Mouse (Mus musculus): ENCODE data around the gene Esam.

The Esam gene

DNA sequence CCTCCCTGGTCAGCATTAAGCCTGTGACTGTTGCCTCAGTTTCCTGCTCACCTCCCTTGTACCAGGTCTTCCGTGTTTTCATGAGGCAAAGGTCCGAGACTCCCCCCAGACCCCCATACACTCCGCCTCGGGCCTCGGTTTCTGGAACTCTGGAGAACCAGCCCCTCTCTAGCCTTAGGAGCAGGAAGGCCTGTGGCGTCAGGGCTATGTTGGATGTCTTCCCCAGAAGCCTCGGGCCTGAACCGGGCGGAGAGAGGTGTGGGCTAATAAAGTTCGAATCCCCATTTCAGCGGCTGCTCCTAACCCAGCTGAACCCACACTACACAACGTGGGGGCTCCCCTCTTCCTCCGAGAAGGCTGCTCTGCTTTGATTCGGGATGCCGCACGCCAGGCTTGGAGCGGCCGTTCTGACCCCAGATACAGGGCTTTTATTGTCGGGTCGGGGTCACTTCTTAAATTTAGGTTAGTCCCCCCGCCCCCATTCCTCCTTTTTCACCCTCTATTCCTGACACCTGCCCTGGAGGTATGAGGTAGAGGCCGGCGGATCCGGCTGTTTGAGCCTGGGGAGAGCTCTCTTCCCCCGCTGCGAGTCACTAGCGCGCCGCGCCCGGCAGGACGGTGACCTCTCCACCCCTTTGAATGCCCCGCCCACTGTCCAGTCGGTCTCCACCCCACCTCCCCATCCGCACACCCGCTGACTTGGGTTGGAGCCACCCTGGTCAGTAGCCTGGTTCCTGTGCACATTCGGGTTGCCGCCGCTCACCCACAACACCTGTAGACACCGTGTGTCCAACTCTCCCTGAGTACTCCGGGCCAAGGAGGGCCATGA is at the start of gene Esam:
TSS of gene Esam (plus strand) at position 683 of the 829 bp plus-strand sequence.
- in situ Hi-C loops (cut with MboI), result no loop called here

DNA sequence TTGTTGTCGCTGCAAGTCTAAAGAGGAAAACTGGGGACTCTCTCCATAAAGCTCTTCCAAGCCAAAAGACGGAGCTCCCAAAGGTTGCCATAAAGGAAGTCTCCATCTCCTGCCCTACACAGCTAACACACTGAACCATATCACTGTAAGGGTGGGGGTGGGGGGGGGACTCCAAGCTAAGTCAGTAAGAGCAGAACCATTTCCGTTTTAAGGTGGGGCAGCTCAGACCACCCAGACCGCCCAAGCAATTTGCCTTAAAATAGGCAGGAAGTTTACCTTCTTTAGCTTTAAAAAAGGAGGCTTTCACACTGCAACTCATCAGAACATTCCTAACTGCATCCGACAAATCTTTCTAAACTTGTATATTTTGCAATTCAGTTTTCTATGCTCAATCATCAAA is 42.7 kb upstream of the Esam start:
- in situ Hi-C loops (cut with MboI), result no loop called here

DNA sequence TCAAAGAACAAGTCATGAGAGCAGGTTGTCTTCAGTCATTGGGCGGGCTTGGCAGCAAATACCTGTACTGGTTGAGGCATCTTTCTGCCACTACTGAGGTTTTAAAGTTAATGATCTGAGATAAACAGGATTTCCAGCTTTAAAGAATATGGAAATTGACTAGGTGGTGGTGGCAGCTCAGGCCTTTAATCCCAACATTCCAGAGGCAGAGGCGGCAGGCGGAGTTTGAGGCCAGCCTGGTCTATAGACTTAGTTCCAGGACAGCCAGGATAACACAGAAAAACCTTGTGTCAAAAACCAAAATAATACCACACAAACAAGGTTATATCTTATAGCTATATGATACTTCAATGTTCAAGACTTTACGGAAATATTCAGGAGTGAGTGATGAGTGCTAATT is 39.8 kb upstream of the Esam start:
- in situ Hi-C loops (cut with MboI), result no loop called here

DNA sequence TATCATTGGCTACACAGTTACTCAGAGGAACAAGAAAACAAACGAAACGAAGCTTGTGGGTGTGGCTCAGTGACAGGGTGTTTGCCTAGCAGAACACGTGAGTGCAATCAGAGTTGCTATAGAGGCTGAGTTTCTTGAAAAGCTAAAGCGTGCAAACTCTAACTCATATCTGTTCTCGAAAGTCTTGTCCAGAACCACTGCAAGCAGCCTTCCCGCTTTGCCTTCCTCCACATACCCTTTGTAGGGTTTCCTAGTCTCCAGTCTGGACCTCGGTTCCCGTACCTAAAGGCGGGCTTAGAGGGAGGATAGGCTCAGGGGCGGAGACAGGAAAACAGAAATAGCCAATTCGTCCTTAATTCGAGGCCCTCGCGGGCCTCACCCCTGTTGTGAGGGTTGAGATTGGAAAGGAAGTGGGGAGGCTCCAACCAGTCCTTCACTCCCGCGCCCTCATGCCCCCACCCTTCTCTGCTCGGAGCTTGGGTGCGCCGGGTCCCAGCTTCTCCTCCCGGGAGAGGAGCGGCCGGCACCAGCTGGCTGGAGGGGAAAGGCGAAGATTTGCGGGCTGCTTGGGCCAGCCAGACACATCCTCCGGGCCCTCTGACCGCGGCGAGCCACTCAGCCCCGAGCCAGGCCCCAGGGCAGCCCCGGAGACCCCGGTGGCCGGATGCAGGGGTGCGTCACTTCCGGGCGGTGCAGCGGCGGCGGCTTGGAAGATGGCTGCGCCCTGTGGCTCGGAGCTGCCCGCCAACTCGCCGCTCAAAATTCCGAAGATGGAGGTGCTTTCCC is 39.1 kb upstream of the Esam start, which contains the start of gene Msantd2:
TSS of gene Msantd2 (plus strand) at position 709 of the 786 bp plus-strand sequence.
- in situ Hi-C loops (cut with MboI), result no loop called here

DNA sequence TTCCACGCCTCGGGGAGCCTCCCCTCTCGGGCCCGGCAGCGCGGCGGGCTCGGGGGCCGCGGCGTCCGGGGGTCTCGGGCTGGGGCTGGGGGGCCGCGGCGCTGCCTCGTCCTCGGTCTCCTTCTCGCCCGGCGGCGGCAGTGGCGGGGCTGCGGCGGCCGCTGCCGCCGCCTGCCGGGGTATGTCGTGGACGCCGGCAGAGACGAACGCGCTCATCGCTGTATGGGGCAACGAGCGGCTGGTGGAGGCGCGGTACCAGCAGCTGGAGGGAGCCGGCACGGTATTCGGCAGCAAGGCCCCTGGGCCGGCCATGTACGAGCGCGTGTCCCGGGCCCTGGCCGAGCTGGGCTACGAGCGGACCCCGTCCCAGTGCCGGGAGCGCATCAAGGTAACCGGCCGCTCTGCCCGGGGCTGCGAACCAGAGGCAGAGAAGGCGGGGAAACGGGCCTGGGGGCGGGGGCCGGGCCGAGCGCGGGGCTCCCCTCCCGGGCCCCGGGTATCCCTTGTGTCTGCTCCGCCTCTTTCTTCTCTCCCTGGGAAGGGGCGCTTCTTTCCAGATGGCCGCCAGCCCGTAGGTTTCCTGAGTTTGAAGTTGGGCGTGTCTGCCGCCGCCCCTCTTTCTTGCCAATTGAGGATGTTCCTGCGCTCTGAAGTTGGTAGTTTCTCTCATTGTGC is 38.3 kb upstream of the Esam start:
- in situ Hi-C loops (cut with MboI), result no loop called here

DNA sequence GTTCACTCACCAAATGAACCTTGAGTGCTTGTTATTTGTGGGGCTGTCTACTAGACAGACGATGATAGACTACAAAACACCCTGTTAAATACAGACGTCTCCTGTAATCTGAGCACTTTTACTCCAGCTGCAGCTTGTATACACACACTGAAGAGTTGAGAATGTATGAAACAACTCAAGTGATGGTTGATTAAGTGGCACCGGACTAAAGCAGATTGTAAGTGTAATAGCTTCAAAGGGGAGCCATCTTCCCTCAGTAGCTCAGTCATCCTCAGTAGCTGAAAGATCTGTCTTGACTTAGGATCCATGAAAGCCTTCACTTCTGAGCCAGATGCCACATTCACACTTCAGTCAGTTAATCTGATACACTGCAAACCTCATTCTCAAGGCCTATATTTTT is 32.1 kb upstream of the Esam start:
- in situ Hi-C loops (cut with MboI), result no loop called here

DNA sequence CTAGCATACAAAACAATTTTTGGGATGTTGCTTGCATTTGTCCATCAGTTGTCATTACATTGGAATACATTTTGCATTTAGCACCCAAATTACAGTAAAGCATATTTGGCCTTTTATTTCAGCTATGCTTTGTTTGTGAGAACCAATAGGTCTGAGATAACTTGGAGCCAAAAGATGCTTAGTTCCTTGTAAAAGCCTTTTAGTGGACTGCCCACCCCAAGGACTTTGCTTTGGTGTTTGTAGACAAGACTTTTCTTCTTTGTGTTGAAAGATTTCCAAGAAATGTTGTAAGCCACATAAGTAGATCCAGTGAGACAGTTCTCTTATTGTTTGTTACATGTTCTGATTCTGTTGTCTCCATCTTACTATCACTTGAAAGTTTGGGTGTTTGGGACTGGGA is 31.6 kb upstream of the Esam start:
- in situ Hi-C loops (cut with MboI), result no loop called here

DNA sequence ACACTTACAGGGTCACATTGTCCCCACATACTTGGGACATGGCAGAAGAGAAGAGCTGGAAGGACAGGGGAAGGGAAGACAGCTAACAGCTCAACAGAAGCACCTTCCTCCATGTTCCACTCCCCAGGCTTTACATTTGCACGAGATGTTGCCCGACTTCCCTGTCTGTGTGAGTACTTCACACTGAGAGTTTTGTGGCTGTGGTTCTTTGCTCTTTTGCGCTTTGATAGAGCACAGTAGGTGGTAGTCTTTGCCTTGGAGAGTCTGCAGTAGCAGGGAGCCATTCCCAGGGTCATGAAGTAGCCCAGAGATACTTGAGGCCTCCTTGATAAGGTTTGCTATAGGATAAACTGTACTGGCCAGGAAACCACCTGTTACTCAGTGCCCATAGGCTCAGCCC is 27.7 kb upstream of the Esam start:
- in situ Hi-C loops (cut with MboI), result no loop called here

DNA sequence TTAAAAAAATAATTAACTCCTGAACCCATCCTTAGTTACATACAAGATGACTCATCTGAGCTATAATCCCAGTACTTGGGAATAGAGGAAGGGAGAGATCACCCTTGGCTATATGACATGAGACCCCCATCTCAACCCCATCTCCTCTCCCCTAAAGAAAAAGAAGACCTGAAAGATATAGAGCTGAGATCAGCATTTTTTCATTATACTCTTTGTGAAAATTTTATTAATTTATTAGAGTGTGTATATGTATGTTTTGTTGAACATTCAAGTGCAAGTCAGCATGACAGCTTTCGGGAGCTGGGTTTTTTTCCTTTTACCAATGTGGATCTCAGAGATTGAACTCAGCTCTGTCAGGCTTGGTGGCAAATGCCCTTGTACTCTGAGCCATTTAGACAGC is 26.7 kb upstream of the Esam start:
- in situ Hi-C loops (cut with MboI), result no loop called here

DNA sequence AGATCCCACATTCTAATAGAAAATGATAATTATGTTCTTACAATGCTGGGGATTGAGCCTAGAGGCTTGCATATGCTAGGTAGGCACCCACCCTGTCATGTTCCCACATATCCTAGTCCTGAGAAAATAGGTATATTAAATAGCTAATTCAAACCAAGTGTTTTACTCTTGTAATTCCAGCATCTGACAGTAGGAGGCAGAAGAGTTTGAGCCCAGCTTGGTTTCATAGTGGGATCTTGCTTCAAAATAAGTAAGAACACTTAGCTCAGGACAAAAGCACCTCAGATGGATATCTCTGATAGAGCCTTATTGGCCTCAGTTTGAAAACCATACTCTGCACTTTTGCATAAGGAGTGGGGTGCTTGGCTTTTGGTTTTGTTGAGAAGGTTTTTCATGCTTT is 23.5 kb upstream of the Esam start:
- in situ Hi-C loops (cut with MboI), result no loop called here

DNA sequence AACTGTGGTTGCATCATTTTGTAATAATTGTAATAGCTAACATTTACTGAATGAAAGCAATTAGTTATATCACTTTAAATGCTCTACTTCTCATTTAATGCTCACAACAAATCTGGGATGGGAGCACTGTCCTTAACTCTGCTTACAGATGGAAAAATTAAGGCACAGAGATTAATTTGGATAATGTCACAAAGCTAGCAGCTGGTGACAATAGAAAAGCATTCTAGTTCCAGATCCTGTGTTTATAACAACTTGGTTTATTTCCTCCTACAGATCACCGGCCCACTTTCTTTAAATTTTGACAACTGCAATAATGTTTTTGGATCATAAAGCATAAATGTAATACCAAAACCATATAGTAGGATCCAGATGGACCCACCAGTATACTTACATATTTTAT is 21.9 kb upstream of the Esam start:
- in situ Hi-C loops (cut with MboI), result no loop called here

DNA sequence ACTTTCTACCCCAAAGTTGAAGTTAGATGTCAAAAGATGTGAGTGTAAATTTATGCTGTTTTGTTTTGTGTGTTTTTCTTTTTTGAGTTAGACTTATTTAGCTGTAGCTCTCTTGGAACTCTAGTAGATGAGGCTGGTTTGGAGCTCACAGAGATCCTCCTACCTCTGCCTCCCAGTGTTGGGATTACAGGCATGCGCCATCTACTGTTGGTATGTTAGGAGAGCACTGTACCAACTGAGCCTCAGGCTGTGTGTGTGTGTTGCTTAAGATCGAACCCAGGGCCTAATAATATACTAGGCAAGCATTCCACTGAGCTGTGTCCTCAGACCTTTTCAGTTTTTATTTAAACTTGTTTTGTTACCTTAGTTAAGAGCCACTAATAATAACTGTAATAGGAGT is 15.8 kb upstream of the Esam start:
- in situ Hi-C loops (cut with MboI), result no loop called here

DNA sequence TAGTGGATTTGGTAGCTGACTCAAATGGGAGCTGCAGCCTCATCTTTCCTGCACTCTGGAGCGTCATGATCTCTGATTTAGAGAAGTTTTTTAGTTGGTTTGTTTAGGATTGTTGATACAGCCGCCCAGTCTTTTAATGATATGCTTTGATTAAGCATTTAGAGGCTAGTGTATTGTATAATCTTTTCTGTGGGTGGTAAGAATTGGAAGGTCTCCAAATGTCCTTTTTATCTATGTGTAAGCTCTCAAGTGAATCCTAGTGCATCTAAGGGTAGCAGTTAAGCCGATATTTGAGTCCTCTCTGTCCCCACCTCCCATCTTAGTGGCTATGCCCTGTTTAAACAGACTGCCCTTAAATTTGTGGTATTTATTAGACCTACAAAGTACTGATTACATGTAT is 13.4 kb upstream of the Esam start:
- in situ Hi-C loops (cut with MboI), result no loop called here

DNA sequence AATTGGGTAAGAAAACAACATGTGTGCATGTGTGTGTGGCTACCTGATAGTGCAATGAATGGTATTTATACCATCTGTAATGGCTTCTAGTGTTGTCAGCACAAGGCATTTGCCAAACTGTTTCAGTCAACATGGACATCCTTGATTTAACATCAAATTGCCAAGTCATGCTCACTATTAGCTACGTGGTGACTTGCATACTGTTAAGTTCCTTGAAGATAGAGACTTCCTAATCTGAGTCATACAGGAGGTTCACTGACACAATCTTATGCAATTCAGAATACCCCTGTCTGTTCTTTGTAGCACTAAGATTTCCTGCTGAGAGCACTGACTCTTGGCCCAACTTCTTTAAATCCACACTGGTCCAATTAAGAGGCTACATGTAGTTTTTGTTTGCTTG is 10.4 kb upstream of the Esam start:
- in situ Hi-C loops (cut with MboI), result no loop called here

DNA sequence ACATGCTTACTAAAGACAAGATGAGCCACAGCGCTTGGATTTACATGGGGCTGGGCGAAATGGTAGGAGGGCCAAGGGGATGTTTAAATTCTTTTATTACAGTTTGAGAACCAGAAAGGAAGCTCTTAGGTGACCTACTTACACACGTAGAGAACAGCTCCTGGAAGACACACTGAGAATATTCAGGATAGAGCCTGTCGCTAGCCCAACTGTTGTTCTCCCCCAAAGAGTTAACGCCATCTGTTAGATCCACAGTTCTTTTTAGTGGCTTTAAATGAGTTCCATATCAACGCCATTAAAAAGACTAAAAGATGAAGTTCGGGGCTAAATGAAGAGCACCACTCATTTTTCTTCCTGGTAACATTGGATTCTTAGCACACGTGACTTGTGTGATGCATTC is 8.9 kb upstream of the Esam start:
- in situ Hi-C loops (cut with MboI), result no loop called here

DNA sequence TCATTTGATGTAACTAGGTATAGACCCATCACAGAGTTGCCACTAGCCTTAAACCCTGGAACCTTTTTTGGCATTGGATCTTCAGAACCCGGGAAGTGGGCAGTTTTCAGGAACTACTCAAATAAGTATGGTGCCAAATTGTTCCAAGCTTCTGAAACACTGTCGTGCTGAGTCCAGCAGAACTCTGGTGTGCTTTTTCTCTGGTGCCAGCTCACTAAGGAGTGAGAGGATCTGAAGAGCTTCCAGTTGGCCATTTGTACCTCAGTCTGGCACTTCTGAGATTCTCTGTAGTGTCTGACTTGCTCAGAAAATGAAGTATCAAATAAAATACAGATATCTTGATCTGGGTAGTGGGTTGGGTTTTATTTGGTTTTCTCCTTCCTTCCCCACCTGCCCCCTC is 7.9 kb upstream of the Esam start:
- in situ Hi-C loops (cut with MboI), result no loop called here

DNA sequence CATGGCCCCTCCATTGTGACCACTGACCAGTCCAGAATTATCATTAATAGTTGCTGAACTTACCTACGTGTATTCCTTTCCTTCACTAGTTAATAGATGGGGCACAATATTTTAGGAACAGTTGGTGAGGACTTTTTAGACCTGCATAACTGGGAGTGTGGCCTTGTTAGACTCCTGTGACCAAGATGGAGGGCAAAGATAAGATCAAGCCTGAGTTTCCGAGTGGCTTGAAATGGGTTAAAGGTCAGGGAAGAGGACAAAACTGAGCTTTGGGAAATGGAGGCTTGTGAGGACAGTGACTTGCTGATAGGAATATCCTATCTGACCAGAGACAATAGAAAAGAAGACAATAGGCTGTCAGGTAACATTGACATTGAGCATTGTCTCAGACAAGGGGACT is 2.4 kb upstream of the Esam start:
- in situ Hi-C loops (cut with MboI), result no loop called here

DNA sequence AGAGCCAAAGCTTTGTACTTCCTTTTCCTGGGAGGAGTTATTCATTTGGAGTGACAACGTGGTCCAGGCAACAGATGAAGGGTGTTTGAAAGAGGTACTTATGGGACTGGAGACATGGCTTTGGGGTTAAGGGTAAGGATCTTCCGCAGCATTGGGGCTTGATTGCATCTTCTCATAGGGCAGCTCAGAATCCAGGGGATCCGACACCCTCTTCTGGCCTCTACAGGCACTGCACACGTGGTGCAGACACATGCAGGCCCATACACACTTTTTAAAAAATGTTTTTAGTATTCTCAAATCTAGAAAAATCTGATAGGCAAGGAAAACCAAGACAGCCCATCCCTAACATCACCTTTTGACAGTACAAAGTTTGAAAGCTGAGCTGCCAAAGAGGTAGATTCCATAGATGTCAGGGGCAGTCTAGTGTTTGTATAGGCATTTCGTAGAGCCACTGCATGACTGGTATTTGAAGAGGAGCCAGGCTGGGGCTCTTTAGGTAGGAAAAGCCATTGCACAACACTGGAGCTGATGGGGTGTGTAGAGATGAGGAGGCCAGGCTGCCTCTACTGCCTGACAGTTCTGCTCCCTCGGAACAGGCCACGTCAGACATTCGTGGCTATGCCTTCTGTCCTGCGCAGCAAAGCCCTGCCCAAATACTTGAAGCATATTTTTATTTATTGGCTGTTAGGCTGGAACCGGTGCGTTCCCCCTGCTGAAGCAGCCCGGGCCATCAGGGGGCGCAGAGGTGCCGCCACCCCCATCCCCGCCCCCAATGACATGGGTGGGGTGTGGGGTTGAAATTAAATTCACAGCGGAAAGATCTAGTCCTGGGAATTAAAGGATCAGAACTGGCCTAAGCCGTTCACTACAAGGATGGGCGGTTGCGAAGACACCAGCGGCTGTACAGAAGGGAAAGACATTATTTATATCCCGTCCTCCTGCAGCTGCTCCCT is 1.2 kb upstream of the Esam start:
- in situ Hi-C loops (cut with MboI), result no loop called here

DNA sequence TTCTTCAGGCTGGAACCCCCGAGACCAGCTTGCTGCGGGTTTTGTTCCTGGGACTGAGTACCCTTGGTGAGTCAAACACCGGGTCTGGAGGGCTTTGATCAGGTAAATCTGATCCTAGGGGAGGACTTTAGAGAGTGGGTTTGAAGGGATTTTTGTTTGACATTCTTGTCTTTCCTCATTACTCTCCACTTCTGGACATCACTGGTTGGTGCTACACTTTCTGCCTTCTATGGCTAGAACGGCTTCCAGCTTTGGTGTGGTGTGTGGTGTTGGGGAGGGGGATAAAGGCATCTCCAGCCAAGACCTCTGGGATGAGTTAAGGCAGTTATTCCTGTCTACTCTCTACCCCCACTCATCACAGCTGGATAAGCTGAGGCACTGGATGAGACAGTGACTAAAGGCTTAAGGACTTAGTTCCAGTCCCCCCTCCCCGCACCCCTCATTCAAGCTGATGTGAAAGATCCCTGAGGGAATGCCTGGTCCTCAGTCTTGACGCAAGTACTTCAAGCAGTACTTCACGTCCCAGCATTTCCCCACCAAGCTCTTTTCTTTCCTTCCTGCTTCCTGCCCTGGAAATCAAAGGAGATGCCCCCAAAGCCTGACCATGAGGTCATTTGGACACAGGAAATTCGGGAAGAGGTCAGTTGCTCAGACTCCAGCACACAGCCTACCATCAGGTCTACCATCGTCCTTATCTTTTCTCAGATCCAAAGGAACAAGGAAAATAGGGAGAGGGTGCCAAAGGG is 520 bp downstream of the Esam start:
- in situ Hi-C loops (cut with MboI), result no loop called here

DNA sequence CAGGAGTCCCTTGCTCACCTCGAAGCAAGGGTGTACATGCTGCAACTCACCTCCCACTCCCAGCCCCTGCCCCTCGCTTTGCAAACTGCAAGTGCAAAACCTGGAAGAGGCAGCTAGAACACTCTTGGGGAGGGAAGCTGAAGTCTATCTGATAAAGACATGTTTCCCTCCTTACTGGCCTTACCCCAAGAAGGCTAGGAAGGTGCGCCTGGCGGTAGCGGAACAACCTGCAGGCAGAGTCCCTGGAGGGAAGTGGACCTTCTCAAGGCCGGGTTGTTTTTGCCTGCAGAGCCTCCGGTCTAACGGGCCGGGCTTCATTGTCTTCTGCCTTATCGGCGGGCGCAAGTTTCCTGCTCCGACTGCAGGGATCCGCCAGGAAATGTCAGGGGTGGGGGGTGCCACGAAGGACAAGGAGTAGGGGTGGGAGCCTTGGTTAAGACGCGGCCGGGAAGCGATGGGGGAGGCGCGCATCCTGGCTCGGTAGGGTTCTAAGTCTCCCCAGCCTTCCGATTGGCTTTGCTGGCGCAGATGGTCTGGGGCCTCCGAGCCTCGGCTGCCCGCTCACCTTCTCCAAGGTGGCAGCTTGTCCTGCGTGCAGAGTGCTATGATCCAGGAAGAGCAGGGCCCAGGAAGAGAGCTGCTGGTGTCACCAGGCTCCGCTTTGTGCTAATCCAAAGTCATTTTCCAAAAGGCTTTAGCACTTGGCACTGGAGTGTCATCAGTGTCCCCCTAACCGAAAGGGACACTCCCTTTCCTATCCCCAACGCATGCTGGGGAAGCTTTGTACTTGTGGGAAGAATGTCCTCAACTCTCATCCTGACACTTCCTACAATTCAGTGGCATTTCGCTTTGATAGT is 2.4 kb downstream of the Esam start:
- in situ Hi-C loops (cut with MboI), result no loop called here

All from mature B cell (primary cell).